Mouse (Mus musculus): Measurements from ENCODE around the gene Sox15.

The Sox15 gene

DNA sequence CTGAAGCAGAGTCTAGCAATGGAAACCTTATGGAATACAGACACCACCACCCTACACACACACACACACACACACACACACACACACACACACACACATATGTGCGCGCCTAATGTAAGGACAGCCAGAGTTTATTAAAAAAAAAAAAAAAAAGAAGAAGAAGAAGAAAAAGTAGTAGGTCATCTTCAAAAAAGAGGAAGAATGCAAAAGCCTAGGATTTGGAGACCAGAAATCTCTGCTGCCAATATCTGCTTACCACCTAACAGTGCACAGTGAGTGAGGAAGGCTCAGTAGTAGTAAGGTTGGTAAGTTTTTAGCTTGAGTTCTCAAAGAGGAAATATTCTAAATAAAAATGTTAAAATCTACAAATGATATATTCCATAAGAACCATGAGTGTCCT is 24.0 kb downstream of the Sox15 start:
- DNase-seq (ENCODE audit: low spot score in 2 of 2), result no peak

GRCm38 (mm10) chr11:69680136-69680855 is 25.2 kb downstream of the Sox15 start:
- no peak for DNase-seq (ENCODE audit: low spot score in 2 of 2)

DNA sequence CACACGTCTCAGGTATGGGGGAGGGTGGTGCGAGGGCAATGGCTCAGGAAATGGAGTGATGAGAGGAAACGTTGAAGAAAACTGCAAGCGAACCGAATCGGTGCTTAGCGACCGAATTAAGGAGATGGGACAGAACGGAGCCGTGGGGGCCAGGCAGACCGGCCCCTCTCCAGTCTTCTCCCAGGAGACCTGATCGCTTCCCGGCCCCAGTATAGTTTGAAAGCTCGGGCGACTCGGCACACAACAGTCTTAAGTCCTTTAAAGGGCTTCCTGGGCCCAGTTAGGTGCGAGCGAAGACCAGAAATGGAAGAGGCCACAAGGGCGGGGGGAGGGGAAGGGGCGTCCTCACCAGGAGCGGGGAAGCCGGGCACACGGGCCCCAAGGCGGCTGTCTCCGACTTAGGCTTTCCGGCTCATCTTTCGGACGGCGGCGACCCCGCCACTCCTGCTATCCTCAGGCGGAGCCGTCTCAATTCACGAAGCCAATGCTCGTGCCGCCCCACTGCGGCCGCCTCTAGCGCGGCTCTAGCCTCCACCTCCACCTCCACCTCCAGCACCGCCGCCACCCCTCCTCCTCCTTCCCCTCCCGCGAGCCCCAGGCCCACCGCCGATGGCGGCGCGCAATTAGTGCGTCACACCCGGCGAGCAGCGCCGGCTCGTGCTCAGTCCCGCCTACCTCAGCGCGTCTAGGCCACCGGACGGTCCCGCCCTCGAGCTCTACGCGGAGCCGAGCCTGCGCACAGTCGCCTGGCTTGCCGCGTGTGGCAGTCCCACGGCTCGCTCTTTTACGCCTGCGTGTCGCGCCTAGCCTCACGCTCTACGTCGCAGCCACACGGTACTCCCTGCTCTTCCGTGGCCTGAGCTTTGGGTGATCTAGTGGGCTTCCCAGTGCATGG is 26.4 kb downstream of the Sox15 start, which contains the start of gene Senp3:
Senp3 (minus strand) TSS at position 771 of the 895 bp plus-strand sequence.
- DNase-seq (ENCODE audit: low spot score in 2 of 2), result peak; percentile 96 to 97

- DNase-seq (ENCODE audit: low spot score in 2 of 2), result no peak
These were observed 27.2 kb downstream of the Sox15 start for GRCm38 (mm10) chr11:69682209-69682839.

GRCm38 (mm10) chr11:69682840-69683533 is 27.9 kb downstream of the Sox15 start:
- peak; percentile 79 to 89 for DNase-seq (ENCODE audit: low spot score in 2 of 2)

DNA sequence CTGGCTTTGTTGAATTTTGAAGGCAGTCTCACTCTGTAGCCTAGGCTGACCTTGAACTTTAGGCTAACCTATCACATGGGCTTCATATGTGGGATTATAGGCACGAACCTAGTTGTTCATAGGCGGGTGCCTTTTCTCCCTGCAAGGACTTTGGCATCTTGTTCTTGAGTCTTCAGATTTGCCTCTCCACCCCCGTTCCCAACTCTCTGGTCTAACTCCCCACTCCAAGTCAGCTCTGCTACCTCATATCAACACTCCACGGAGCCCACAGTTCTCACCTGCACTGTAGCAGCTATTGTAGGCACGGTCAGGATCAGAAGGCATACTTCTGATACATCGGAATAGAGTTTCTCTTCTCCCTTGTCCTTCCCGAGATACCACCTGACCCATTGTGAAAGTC is 28.5 kb downstream of the Sox15 start:
- DNase-seq (ENCODE audit: low spot score in 2 of 2), result no peak

GRCm38 (mm10) chr11:69684128-69684745 is 29.1 kb downstream of the Sox15 start:
- DNase-seq (ENCODE audit: low spot score in 2 of 2), result no peak

GRCm38 (mm10) chr11:69684936-69685335 is 29.8 kb downstream of the Sox15 start:
- no peak for DNase-seq (ENCODE audit: low spot score in 2 of 2)

GRCm38 (mm10) chr11:69685526-69686148 is 30.5 kb downstream of the Sox15 start, which contains the start of gene Tnfsf13:
Gene Tnfsf13 (minus strand): TSS chr11:69685784.
- DNase-seq (ENCODE audit: low spot score in 2 of 2), result peak; percentile 95 to 96

- DNase-seq (ENCODE audit: low spot score in 2 of 2), result peak; percentile 83
These were observed 31.3 kb downstream of the Sox15 start for GRCm38 (mm10) chr11:69686377-69686776.

DNA sequence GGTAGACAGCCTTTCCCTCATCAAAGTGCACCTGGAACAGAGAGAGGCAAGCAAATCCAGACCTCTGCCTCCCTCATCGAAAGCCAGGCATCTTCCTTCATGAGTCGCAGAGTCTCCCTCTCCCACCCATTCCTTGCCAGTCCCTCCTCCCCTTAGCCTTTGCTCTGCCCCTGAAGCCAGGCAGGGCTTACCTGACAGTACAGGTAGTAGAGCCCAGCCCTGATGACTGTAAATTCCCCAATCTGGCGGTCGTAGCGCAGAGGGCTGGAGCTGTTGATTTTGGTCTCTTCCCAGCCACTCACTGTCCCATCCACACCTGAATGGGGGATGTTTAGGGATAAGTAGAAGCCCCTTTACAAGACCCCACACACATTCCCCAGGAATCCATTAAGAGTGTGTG is 31.9 kb downstream of the Sox15 start:
- no peak for DNase-seq (ENCODE audit: low spot score in 2 of 2)

DNA sequence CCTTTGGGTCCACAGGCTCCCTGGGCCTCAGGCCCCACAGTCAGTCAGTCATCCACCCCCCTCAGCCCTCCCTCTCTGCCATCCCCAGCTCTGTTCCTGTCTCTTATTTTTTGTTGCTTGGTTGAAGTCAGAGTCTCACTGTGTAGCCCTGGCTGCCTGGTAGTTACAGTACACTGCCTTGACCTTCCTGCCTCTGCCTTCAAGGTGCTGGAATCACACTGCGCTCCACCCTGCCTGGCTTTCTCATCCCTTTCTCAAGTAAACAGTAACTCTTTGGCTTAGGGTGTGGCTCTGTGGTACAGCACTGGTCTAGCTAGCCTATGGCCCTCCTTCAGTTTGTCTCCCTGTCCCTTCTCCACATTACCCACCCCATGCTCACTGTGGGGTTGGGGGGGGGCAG is 34.8 kb downstream of the Sox15 start:
- no peak for DNase-seq (ENCODE audit: low spot score in 2 of 2)

GRCm38 (mm10) chr11:69692196-69692811 is 37.2 kb downstream of the Sox15 start:
- no peak for DNase-seq (ENCODE audit: low spot score in 2 of 2)

DNA sequence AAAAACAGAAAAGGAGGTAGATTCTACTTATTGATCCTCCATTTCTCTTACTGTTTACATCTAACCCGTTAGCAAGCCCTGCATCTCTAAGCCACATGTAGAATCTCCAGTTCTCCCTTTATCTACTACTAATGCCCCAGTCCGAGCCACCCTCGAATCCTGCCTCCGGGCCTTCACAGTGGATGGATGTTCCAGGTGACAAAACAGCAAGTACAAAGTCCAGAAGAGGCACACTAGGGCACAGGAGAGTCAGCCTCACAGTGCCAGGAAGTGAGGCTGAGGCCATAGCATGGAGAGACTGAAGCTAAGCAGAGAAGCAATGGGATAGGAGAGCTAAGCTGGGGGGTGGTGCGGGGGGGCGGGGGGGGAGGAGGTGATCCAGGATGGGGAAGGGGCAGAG is 37.7 kb downstream of the Sox15 start:
- no peak for DNase-seq (ENCODE audit: low spot score in 2 of 2)

DNA sequence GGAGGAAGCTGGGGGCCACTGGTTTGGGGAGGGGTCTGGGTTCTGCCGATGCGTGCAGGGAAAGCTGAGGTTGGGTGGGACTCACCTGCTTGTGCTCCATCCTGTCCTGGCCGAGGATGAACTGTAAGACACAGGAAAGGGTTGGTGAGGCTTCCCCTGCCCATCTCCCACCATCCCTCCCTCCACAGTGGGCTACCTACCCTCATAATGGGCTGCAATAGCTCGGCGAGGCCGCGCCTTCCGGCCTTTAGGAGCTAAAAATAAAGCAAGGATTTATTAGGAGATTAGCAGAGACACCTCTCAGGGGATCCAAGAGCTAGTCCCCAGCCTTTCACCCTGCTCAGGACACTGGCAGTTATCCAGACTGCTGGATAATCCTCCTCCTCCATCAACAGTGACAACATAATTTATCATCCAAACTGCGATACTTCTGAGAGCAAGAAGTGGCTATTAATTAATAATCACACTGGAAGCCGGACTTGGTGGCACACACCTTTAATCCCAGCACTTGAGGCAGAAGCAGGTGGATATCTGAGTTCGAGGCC is 38.4 kb downstream of the Sox15 start:
- no peak for DNase-seq (ENCODE audit: low spot score in 2 of 2)

GRCm38 (mm10) chr11:69695046-69695360 is 39.9 kb downstream of the Sox15 start:
- DNase-seq (ENCODE audit: low spot score in 2 of 2), result no peak

DNA sequence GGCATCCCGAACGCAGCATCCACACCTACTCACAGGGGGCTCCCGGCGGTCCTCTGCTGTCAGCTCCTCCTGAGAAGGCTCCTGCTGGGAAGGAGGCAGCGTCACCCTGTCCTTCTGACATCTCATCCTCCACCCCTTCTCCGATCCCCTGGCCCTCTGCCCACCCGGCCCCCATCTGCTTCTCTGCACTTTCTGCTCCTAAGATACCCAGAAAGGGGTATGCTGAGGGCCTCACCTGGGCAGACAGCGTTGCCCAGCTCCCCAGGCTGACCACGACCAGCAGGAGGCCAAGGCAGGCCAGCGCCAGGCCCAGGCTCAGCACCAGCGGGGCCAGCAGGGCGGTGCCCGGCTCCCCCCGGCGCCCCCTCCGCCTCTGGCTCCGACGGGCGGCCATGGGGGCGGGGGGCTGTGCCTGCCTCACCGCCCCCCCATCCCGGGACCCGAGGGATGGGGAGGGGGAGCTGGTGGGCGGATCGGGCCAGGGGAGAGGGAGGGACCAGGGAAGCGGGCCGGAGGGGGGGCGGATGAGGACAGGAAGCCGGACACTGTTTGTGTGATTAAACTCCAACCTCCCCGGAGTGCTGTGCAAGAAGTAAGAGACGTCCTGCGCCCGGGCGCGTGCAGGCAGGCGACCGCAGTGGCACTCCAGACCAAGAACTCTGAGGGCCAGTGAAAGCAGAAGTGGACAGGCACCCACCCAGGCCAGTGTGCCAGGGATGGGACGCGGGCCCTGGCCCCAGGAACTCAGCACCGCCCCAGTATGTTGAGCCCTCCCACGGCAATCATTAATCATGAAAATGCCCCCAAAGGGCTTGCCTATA is 40.5 kb downstream of the Sox15 start, which contains the start of the genes Tnfsf12 and Tnfsfm13:
Tnfsf12 (minus strand) TSS at position 489 of the 821 bp plus-strand sequence.
Tnfsfm13 (minus strand) TSS at position 738 of the 821 bp plus-strand sequence.
- DNase-seq (ENCODE audit: low spot score in 2 of 2), result peak; percentile 90

DNA sequence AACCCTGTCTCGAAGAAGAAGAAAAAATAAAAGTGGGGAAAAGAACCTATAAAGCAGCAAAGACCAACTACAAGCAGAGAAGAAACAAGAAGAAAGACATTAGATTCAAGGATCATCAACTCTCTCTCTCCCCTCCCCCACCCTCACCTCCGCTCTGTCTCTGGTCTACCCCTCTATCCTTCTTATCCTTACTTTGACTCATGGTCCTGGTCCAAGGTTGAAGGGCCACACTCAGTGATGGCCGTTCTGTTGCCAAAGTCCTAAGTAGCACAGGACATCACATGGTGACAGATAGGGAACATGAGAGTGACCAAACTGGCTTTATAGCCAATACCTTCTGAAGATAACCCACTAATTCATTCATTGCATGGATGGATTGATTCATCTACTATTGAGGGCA is 42.3 kb downstream of the Sox15 start:
- DNase-seq (ENCODE audit: low spot score in 2 of 2), result no peak

- no peak for DNase-seq (ENCODE audit: low spot score in 2 of 2)
These were observed 43.5 kb downstream of the Sox15 start for GRCm38 (mm10) chr11:69698574-69698973.

Data from heart, adult 9 months (tissue).